Mouse (Mus musculus): ENCODE results near the gene Cnn3. TPM values are rescaled to one million over a fixed set of nuclear protein-coding genes. Genes with fewer than 3 reads are reported as not detected.

Cnn3 gene
- 691 and 743 TPM in 2 replicates for polyA plus RNA-seq (2014; fragmentation: Nextera tagmentation; extraction: Ambion mirVana)

- Histone ChIP-seq H3K27me3 (replicated peaks; ENCODE audit: control insufficient read depth, insufficient read depth, low read length) (no peaks in the 10 kb centered on the region), H3K4me1 (ENCODE audit: control insufficient read depth, insufficient read depth, low read length) (peaks cover 29% of the 10 kb centered on the region), H3K4me2 (ENCODE audit: low read length) (peak within 1 kb of the TSS; percentile 93), H3K4me3 (ENCODE audit: low read depth, low read length) (peak within 1 kb of the TSS; percentile 89), H3K9ac (ENCODE audit: low read length) (peak within 1 kb of the TSS; percentile 97), H3K27ac (ENCODE audit: low read depth, low read length) (peak within 1 kb of the TSS; percentile 98), H3K36me3 (ENCODE audit: control insufficient read depth, insufficient read depth, low read length) (no peaks in the 10 kb centered on the region), H3K9me3 (replicated peaks; ENCODE audit: control insufficient read depth, low read length) (no peaks in the 10 kb centered on the region)
- WGBS, result under 1% methylated on average over 41 of the region's 66 CpGs
- DNase-seq (ENCODE audit: low spot score), result peak; percentile 96
- ATAC-seq, result peak; percentile 91
These were observed at the start of gene Cnn3 for GRCm38 (mm10) chr3:121425861-121426620. TSS of gene Cnn3 (plus strand) at chr3:121426497.

DNA sequence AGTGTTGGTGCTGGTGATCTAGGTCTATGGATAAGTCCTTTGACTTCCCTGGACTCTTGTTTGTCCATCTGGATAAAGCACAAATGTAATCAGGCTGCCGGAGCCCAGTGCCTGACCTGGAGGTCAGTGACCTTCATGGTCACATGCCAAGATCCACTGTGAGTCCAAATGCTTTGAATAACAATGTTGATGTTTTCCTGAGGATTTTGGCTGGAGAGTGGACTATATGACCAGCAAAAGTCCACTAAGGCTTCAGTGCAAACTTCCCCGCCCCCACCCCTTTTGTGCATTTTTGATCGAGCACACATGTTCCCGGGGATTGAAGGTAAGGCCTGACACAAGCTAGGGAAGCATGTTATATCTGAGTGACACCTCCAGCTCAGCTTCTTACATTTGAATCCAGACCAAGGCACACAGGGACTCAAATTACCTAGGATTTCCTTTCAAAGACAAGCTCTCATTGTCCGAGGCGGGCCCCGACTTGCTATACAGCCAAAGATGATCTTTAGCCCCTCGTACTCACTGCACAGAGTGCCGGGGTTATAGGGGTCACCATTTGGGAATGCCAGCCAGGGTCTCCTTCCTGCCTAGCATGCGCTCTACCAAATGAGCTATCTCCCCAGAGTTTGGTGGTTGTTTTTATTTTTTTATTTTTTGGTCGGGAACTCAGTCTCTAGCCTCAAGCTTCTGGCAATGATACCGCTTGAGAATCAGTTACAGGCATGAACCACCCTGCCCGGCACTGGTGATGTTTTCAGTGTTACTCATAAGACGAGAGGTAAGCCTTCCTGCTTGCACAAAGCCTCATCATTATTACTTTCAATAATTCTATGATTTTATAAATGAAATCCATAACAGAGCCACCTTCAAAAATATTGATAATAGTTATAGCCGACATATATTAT lies 47.3 kb upstream of the Cnn3 start:
- no peak for DNase-seq (ENCODE audit: low spot score)
- WGBS, result 71% methylated on average over 15 of the region's 15 CpGs

GRCm38 (mm10) chr3:121379699-121380098 lies 46.6 kb upstream of the Cnn3 start:
- DNase-seq (ENCODE audit: low spot score), result no peak
- H3K9ac ChIP-seq (ENCODE audit: low read length), result no peak overlapping the region
- no peaks in the 10 kb centered on the region for H3K36me3 ChIP-seq (ENCODE audit: control insufficient read depth, insufficient read depth, low read length)
- no peaks in the 10 kb centered on the region for H3K9me3 ChIP-seq (replicated peaks; ENCODE audit: control insufficient read depth, low read length)
- no peaks in the 10 kb centered on the region for H3K27me3 ChIP-seq (replicated peaks; ENCODE audit: control insufficient read depth, insufficient read depth, low read length)
- H3K4me3 ChIP-seq (ENCODE audit: low read depth, low read length), result no peak overlapping the region
- no peaks in the 10 kb centered on the region for H3K4me1 ChIP-seq (ENCODE audit: control insufficient read depth, insufficient read depth, low read length)
- ATAC-seq, result no peak
- WGBS, result 85% methylated on average over 5 of the region's 5 CpGs
- no peak overlapping the region for H3K27ac ChIP-seq (ENCODE audit: low read depth, low read length)
- no peak overlapping the region for H3K4me2 ChIP-seq (ENCODE audit: low read length)

More for the DNA sequence above, 47.3 kb upstream of the Cnn3 start:
- Histone ChIP-seq H3K4me1 (ENCODE audit: control insufficient read depth, insufficient read depth, low read length) (no peaks in the 10 kb centered on the region), H3K27me3 (replicated peaks; ENCODE audit: control insufficient read depth, insufficient read depth, low read length) (no peaks in the 10 kb centered on the region), H3K9ac (ENCODE audit: low read length) (no peak overlapping the region), H3K4me3 (ENCODE audit: low read depth, low read length) (no peak overlapping the region), H3K4me2 (ENCODE audit: low read length) (no peak overlapping the region), H3K27ac (ENCODE audit: low read depth, low read length) (no peak overlapping the region), H3K9me3 (replicated peaks; ENCODE audit: control insufficient read depth, low read length) (no peaks in the 10 kb centered on the region), H3K36me3 (ENCODE audit: control insufficient read depth, insufficient read depth, low read length) (no peaks in the 10 kb centered on the region)
- ATAC-seq, result no peak

DNA sequence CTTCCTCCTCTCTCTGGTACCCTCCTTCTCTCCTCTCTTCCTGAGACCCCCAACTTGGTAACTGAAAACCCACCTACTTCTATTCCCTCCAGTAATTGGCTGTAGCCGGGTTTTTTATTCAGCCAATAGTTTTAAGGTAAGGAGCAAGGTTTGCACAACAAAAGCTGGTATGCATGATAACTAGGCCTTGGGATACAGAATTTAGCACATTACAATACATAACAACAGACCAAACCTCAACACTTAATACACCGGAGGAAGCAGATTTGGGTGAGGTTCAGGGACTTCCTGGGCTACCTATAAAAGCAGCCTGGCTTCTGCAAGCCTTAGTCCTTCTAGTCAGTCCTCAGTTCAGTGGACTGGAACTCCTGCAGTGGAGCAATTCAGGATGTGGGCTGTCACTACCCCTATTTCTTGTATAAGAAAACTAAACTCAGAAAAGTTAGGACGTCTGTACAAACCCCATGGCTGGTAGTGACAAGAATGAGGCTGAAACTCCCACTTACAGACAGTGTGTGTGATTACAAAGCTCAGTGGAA lies 38.8 kb upstream of the Cnn3 start:
- Histone ChIP-seq H3K4me1 (ENCODE audit: control insufficient read depth, insufficient read depth, low read length) (peaks cover 6% of the 10 kb centered on the region; the same call in 1 of the 2 replicates), H3K36me3 (ENCODE audit: control insufficient read depth, insufficient read depth, low read length) (no peaks in the 10 kb centered on the region), H3K9me3 (replicated peaks; ENCODE audit: control insufficient read depth, low read length) (no peaks in the 10 kb centered on the region), H3K4me2 (ENCODE audit: low read length) (no peak overlapping the region), H3K9ac (ENCODE audit: low read length) (no peak overlapping the region), H3K27me3 (replicated peaks; ENCODE audit: control insufficient read depth, insufficient read depth, low read length) (no peaks in the 10 kb centered on the region), H3K27ac (ENCODE audit: low read depth, low read length) (no peak overlapping the region), H3K4me3 (ENCODE audit: low read depth, low read length) (no peak overlapping the region)
- ATAC-seq, result no peak
- WGBS, result 64% methylated on average over 3 of the region's 3 CpGs
- DNase-seq (ENCODE audit: low spot score), result no peak

- Histone ChIP-seq H3K27me3 (replicated peaks; ENCODE audit: control insufficient read depth, insufficient read depth, low read length) (no peaks in the 10 kb centered on the region), H3K27ac (ENCODE audit: low read depth, low read length) (no peak overlapping the region), H3K9me3 (replicated peaks; ENCODE audit: control insufficient read depth, low read length) (no peaks in the 10 kb centered on the region), H3K4me3 (ENCODE audit: low read depth, low read length) (no peak overlapping the region), H3K36me3 (ENCODE audit: control insufficient read depth, insufficient read depth, low read length) (no peaks in the 10 kb centered on the region), H3K9ac (ENCODE audit: low read length) (no peak overlapping the region), H3K4me1 (ENCODE audit: control insufficient read depth, insufficient read depth, low read length) (peaks cover 6% of the 10 kb centered on the region; the same call in 1 of the 2 replicates), H3K4me2 (ENCODE audit: low read length) (no peak overlapping the region)
- no peak for DNase-seq (ENCODE audit: low spot score)
- ATAC-seq, result no peak
- 79% methylated on average over 8 of the region's 8 CpGs for WGBS
These were observed 36.9 kb upstream of the Cnn3 start for GRCm38 (mm10) chr3:121389366-121389765.

DNA sequence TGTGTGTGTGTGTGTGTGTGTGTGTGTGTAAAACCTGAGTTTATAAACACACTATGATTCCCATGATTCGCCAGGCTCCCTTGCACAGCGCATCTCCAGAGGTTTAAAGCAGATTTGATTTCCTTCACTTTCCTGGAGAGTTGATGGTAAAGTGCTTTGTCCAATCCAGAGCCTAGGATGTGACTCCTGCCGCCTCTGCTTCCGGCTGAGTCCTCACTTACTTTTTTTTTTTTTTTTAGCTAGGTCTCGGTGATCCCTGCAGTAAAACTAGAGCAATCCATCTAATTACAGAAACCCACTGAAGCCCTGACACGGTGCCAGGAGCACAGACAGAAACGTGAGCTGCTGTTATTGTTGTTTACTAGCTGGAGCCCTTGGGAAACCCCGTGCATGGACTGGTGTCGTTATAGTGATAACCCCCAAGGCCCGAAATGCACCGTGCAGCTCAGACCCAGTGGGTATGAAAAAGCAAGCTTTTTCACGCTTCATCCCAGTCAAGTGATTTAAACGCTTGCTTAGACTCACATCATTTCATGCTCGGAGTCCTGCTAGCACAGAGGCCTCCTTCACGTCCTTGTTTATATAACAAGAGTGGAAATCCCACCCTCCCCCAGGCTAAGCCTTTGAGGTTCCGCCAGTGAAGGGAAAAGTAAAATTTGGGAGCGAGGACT lies 36.3 kb upstream of the Cnn3 start:
- H3K36me3 ChIP-seq (ENCODE audit: control insufficient read depth, insufficient read depth, low read length), result no peaks in the 10 kb centered on the region
- H3K4me2 ChIP-seq (ENCODE audit: low read length), result peak overlapping the region; percentile 40
- peak; percentile 80 for ATAC-seq
- peak; percentile 75 for DNase-seq (ENCODE audit: low spot score)
- H3K27me3 ChIP-seq (replicated peaks; ENCODE audit: control insufficient read depth, insufficient read depth, low read length), result no peaks in the 10 kb centered on the region
- peaks cover 6% of the 10 kb centered on the region; the same call in 1 of the 2 replicates for H3K4me1 ChIP-seq (ENCODE audit: control insufficient read depth, insufficient read depth, low read length)
- 21% methylated on average over 17 of the region's 17 CpGs for WGBS
- H3K4me3 ChIP-seq (ENCODE audit: low read depth, low read length), result no peak overlapping the region
- peak overlapping the region; percentile 32 for H3K9ac ChIP-seq (ENCODE audit: low read length)
- H3K9me3 ChIP-seq (replicated peaks; ENCODE audit: control insufficient read depth, low read length), result no peaks in the 10 kb centered on the region
- H3K27ac ChIP-seq (ENCODE audit: low read depth, low read length), result 0 out of 2 replicates have a peak overlapping the region, but pooled peaks have one; percentile 11

- Histone ChIP-seq H3K4me2 (ENCODE audit: low read length) (no peak overlapping the region; the same call in 1 of the 2 replicates), H3K27me3 (replicated peaks; ENCODE audit: control insufficient read depth, insufficient read depth, low read length) (no peaks in the 10 kb centered on the region), H3K9me3 (replicated peaks; ENCODE audit: control insufficient read depth, low read length) (no peaks in the 10 kb centered on the region), H3K4me1 (ENCODE audit: control insufficient read depth, insufficient read depth, low read length) (peaks cover 6% of the 10 kb centered on the region; the same call in 1 of the 2 replicates), H3K4me3 (ENCODE audit: low read depth, low read length) (no peak overlapping the region), H3K9ac (ENCODE audit: low read length) (no peak overlapping the region), H3K36me3 (ENCODE audit: control insufficient read depth, insufficient read depth, low read length) (no peaks in the 10 kb centered on the region), H3K27ac (ENCODE audit: low read depth, low read length) (no peak overlapping the region)
- no peak for ATAC-seq
- 79% methylated on average over 6 of the region's 7 CpGs for WGBS
- DNase-seq (ENCODE audit: low spot score), result no peak
These were observed 35.6 kb upstream of the Cnn3 start for GRCm38 (mm10) chr3:121390724-121391123.

DNA sequence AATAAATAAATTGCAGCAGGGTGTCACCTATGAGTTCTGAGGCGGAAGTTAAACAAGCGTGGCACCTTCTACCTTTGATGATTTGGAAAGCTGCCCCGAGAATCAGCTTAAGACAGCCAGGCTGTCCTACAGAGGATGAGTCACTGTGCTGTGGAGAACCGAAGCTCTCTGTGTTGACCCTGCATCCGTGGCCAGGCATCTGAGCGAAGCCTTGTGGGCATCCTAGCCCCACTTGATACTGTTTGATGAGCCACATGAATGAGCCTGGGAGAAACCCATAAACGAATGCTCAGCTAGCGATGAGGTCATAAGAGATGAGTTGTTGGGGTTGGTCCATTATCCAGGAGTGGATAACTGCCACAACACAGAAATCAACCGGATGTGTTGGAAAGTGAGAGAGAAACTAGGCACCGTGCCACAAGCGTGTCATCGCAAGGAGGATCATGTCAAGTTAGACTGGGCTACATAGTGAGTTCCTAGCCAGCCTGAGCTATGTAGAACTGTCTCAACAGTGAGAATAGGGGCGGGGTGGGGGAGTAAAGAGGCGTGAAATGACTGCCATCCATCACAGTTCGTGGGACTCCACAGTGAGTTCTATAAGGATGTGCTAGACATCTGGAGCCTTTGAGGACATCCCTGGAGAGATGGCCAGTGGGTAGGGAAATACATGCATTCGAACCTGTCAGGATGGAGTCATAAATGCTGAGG lies 30.6 kb upstream of the Cnn3 start:
- DNase-seq (ENCODE audit: low spot score), result no peak
- 87% methylated on average over 16 of the region's 16 CpGs for WGBS
- H3K9me3 ChIP-seq (replicated peaks; ENCODE audit: control insufficient read depth, low read length), result no peaks in the 10 kb centered on the region
- no peaks in the 10 kb centered on the region for H3K36me3 ChIP-seq (ENCODE audit: control insufficient read depth, insufficient read depth, low read length)
- H3K4me3 ChIP-seq (ENCODE audit: low read depth, low read length), result no peak overlapping the region
- no peak overlapping the region for H3K4me2 ChIP-seq (ENCODE audit: low read length)
- H3K27ac ChIP-seq (ENCODE audit: low read depth, low read length), result no peak overlapping the region
- no peak for ATAC-seq
- no peak overlapping the region for H3K9ac ChIP-seq (ENCODE audit: low read length)
- H3K4me1 ChIP-seq (ENCODE audit: control insufficient read depth, insufficient read depth, low read length), result no peaks in the 10 kb centered on the region
- no peaks in the 10 kb centered on the region for H3K27me3 ChIP-seq (replicated peaks; ENCODE audit: control insufficient read depth, insufficient read depth, low read length)

All from forebrain, embryonic 14.5 days (tissue).